Mouse (Mus musculus): Measurements from ENCODE around the gene Tbl3.
A peak's percentile ranks its signal among the peaks of the same experiment; 100 is the strongest.
"Not testable (repeated sequence)": the region's sequence is repeated elsewhere in the genome, so short reads cannot be mapped to it uniquely, and the experiment has no call there.

Tbl3 gene

DNA sequence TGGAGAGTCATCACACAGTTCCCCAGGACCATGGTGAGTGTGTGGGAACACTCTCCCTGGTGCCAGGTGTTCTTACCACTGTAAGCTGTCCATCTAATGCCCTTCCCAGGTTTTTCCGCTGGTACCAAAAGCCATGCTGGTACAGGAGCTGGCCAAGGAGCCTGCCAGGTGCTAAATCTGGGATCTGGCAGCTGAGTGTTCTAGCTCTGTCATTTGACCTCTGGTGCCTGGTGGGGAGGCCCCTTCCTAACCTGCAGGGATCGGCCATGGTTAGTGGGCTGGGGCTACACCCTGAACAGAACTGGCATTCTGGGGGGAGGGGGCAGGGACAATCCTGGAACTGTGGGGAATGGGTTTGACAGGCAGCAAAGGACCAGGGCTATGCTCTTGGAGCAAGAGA, 20.2 kb upstream of the Tbl3 start, which contains the start of gene Rpl3l:
Gene Rpl3l, plus strand, starts transcription at position 203 of the 400 bp plus-strand sequence.
- no peak for DNase-seq (ENCODE audit: low spot score)

DNA sequence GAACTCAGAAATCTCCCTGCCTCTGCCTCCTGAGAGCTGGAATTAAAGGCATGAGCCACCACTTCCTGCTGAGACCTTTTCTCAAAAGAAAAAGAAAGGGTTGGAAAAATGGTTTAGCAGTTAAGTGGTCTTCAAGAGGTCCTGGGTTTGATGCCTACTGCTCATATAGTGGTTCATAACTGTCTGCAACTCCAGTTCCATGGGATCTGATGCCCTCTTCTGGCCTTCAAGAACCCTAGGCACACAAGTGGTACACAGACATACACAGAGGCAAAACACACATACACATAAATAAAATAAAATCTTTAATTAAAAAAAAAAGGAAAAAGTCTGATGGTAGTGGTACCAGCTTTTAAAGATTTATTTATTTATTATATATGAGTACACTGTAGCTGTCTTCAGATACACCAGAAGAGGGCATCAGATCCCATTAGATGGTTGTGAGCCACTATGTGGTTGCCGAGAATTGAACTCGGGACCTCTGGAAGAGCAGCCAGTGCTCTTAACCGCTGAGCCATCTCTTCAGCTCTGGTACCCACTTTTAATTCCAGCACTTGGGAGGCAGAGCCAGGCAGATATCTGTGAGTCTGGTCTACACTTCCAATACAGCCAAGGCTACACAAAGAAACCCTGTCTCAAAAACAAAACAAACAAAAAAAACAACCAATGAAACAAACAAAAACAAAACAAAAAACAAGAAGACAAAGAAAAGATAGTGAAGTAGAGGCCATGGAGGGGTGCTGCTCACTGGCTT, 18.4 kb upstream of the Tbl3 start:
- no peak for DNase-seq (ENCODE audit: low spot score)

DNA sequence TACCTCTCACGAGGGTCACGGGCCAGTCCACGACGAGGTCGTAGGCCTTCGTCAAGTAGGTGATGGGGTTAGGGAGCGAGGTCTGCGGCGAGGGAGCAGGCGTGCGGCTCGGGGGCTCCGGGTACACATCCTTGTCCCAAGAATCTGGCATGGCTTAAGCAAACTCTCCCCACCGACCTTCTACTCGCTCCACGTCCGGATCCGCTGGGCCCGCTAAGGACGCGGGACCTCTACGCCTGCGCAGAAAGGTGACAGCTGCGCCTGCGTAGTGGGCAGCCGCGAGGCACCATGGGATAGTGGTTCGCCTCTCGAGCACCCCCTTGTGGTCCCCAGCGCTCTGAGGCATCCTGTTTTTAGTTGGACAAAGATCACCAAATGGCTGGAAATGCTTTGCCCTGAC, 16.7 kb upstream of the Tbl3 start, which contains the start of gene Ndufb10:
Gene Ndufb10, minus strand, starts transcription at position 295 of the 400 bp plus-strand sequence.
- peak; percentile 98 for DNase-seq (ENCODE audit: low spot score)

DNA sequence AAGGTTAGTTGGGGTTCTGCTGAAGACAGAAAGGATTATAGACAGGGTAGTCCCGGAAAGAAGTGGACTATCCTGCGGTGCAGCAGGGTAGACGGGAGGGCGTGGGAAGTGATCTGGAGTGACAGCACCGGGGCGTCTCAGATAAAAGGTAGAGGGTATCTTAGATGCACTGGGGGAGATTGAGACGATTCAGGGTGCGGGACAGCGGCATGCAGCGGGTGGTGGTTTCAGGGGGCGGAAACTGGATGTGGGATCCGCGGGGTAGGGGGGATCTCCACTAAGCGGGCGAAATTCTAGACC, 16.4 kb upstream of the Tbl3 start:
- DNase-seq (ENCODE audit: low spot score) = no peak

DNA sequence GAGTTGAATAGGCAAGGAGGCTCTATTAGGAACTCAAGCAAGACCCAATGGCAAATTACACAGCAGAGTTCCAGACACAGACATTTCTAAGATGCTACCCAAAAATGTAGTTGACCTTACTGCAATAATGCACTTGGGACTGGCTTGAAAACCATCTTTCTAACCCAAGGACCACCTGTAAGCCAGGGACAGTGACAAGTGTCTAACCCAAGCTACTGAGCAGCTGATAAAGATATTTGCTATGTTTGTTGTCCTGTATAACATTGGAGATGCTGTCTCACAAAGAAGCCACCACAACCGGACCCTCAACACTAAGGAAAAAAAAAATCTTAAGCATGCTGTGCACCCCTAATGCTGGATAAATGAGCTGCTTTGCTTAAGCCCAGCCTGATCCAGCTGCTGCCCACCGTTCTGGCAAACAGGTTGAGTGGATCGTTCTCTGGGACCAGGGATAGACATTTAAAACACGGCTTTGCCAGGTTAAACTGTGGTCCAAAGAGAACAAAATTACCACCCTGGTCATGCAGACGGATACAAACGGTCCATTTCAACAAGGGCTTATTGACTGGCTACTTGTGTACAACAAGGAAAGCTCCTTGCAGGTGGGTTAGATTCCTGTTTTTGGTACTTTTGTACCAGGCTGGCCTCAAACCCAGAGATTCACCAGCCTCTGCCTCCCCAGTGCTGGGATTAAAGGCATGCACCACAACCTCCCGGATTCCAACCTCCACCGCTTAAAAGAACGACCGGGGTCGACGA, 15.8 kb upstream of the Tbl3 start:
- DNase-seq (ENCODE audit: low spot score) = no peak

DNA sequence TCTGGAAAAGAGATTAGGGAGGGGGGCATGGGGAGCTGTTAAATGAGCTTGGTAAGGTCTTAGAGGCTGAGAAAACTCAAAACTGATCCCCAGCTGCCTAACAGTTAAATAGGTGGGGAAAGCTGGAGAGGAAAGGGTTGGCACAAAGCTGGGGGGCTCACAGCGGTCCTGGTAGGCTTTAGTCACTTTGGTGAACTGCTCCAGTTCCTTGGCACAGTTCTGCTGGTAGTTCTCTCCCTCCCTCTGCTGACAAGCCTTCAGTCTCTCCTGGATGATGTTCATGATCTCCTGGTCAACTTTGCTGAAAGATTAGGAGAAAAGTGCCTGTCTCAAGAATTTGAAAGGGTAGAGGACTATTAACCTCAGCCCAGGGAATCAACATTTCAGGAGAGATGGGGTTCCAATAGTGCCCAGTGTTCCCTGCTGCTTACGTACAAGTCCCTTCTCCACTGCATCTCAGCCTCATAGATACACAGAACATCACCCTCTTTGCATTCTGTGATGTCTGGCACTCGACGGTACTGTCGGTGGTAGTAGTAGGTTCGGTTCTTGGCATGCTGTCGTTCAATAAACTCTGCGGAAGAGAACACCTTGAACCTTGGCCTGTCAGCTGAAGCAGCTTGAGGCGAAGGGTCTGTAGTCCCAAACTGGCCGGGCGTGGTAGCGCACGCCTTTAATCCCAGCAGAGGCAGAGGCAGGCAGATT, 14.9 kb upstream of the Tbl3 start:
- DNase-seq (ENCODE audit: low spot score) = no peak

DNA sequence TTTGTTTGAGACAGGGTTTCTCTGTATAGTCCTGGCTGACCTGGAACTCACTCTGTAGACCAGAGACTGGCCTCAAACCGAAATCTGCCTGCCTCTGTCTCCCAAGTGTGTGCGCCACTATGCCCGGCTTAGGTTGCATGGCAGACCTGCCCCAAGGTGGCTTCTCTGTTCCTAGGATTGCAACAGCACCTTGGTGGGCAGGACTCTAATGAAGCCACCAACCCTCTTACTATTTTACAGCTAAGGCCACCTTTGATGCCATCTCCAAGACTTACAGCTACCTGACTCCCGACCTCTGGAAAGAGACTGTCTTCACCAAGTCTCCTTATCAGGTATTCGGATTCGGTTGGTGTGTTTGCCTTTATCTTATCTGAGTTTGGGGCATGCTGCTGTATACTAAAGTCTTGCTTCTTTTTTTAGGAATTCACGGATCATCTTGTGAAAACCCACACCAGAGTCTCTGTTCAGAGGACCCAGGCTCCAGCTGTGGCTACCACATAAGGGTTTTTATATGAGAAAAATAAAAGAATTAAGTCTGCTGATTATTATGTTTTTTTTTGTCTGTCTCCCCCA, 14.0 kb upstream of the Tbl3 start:
- not testable (repeated sequence) for DNase-seq (ENCODE audit: low spot score)

DNA sequence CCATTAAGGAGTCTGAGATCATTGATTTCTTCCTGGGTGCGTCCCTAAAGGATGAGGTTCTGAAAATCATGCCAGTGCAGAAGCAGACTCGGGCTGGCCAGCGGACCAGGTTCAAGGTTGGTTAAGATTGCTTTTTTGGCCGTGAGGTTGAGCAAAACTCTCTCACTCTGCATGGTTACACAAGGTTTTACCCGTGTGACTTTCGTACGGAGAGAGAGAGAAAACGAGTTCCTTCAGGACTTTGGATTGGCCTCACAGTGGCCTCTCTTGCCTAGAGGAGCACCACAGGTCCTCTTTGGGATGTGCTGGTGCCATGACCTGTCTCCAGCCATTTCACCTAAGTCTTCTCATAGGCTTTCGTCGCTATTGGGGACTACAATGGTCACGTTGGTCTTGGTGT, 13.2 kb upstream of the Tbl3 start:
- DNase-seq (ENCODE audit: low spot score) = not testable (repeated sequence)

DNA sequence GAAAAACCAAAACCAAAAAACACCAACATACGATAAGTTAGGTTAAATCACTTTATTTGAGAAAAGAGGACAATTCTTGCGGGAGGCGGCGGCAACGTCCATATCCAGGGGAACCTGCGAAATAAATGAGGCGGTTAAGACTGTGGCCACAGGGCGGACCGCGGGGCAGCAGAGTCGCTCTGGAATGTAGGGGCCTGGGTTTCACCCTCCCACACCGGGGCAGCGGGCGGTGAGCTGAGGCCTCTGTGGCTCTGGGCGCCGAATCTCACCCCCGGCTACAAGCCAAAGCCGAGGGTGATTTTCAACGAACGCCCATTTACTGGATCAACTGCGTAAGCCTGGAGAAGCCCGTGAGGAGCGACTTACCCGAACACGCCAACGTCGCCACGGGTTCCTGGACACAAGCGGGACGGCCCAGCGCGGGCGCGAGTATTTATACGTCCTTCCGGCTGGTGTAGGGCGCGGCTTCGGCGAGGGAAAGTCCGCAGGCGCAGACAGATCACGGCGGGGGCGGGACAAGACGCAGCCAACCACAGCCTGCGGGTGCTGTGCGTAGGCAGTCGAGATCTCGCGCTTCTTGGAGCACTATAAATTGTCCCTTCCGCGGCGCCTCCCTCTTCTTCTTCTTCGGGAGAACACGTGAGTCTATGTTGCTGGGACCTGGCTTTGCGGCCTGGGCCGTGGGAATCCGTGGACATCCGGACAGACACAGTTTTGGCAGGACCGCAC, 12.2 kb upstream of the Tbl3 start:
- DNase-seq (ENCODE audit: low spot score) = peak; percentile 94

DNA sequence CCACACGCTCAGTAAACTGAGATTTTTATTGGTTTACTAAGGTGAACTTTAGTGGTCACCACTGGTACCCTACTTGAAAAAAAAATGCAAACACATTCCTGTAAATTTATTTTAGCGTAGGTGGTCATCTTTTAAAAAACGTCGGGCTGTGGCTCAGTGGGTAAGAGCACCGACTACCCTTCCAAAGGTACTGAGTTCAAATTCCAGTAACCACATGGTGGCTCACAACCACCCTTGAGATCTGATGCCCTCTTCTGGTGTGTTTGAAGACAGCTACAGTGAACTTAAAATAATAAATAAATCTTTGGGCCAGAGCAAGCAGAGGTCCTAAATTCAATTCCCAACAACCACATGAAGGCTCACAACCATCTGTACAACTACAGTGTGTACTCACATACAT, 11.5 kb upstream of the Tbl3 start:
- not testable (repeated sequence) for DNase-seq (ENCODE audit: low spot score)

DNA sequence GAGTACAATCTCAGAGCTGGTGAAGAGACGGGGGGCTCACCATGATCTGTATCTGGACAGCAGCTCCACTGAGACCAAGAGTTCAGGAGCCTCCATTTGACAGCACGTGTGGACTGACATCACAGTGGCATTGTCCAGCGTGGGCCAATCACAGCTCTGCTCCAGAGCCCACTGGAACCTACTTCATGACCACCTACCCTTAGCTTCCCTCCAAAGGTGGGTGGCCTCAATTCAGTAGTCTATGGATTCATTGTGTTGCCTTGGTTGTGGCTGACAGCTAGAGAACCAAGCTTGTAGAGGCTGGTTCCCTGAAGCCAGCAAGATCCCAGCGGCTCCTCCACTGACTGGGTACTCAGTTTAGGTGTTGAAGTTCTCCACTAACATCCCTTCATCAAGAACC, 10.5 kb upstream of the Tbl3 start, which contains the start of the genes Rnf151 and Rps2:
Gene Rnf151, minus strand, starts transcription at position 121 of the 400 bp plus-strand sequence.
Gene Rps2, plus strand, starts transcription at position 174 of the 400 bp plus-strand sequence.
- DNase-seq (ENCODE audit: low spot score) = no peak

DNA sequence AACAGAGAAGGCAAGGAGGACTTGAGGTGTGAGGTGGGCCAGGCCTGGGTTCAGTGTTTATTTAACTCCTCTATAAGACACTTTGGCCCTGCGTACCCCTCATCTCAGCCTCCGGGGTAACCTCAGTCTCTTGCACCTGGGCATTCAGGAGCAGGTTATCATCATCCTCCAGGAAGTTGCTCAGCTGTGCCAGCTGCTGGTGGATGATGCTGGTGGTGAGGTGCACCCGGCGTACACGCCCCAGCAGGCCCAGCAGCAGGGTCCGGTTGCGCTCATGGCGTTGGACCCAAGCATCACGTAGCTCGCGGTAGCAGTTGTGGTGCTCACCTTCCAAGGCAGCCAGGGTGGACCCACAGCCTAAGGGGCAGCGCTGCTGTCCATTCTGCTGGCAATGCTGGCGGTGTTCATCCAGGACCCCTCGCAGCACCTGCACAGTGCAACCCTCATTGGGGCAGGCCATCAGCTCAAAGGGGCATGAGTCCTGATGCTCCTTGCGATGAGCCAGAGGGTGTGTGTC, 8.8 kb upstream of the Tbl3 start:
- no peak for DNase-seq (ENCODE audit: low spot score)

DNA sequence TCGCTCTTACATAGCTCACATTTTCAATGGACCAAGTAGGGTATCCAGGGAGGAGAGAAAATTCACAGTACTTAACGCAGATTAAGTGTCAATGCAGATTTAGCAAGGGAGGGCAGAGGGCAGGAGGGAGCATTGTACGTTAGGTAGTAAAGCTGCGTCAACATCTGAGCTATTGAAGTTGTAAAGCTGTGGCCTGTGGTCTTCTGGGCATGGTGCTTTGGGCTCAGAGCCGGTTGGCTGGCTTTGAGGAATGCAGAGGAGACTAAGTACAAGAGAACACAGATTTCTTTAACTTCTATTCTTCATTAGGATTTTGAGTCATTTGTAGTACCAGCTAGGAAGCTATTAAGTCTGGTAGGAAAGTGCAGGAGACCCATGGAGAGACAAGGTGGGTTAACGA, 8.1 kb upstream of the Tbl3 start:
- no peak for DNase-seq (ENCODE audit: low spot score)

DNA sequence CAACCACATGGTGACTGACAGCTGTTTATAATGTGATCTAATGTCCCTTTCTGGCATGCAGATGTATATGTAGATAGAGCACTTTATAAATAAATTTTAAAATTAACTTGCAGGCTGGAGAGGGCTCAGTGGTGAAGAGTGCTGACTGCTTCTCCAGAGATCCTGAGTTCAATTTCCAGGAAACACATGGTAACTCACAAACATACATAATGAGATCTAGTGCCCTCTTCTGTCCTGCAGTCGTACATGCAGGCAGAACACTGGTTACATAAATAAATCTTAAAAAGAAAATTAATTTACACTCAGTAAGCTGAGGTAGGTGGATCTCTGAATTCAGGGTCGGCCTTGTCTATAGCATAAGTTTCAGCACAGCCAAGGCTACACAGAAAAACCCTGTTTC, 1.2 kb upstream of the Tbl3 start:
- no peak for DNase-seq (ENCODE audit: low spot score)

DNA sequence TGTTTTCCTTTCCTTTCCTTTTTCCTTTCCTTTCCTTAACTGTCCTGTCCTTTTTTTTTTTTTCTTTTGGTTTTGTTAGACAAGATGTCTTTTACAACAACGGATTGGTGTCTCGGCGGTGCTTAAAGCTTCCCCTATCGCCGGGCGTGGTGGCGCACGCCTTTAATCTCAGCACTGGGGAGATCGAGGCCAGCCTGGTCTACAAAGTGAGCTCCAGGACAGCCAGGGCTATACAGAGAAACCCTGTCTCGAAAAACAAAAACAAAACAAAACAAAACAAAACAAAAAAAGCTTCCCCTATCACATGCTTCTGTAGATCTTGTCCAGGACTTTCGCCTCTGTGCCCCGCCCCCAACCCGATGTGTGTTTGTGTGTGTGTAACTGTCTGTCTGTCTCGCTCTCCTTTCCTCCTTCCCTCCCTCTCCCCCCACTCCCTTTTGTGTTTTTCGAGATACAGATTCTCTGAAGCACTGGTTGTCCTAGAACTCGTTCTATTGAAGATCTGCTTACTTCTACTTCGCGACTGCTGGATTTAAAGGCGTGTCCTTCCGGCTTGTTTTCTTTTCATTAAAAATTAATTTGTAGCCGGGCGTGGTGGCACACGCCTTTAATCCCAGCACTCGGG, 453 bp upstream of the Tbl3 start:
- no peak for DNase-seq (ENCODE audit: low spot score)

DNA sequence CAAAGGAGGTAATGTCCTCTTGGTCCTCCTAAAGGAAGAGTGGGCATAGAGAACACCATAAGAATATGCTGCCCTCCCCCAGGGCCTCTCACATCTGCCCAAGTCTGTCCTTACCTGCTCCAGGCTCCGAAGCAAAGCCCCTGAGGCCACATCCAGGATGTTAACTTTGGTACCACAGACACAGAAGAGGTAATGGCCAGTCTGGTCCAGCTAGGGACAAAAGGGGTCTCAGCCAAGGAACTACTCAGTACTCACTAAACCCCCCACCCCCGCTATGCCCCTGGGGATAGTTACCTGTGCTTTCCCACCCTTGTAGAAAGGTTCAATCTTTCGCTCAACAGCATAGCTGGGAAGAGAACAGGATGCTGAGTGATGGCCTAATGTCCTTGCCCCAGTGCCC, 1.6 kb downstream of the Tbl3 start:
- DNase-seq (ENCODE audit: low spot score) = no peak

DNA sequence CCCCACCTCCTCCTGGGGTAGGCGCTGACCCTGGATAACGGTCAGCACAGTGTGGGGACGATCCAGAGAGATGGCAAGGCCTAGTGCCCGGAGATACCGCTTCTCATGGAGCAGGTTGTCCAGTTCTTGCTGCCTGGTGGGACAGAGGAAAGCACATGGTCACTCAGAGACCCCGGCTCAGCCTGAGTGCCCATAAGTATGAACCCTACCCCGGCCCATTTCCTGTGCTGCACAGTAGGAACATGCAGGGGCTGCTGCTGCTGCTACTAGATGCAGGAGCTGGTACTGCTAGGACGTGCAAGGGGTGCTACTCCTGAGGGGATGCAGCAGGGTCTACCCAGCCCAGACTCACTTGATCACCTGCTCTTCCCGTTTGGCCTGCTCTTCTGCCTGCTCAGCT, 6.2 kb downstream of the Tbl3 start:
- no peak for DNase-seq (ENCODE audit: low spot score)

DNA sequence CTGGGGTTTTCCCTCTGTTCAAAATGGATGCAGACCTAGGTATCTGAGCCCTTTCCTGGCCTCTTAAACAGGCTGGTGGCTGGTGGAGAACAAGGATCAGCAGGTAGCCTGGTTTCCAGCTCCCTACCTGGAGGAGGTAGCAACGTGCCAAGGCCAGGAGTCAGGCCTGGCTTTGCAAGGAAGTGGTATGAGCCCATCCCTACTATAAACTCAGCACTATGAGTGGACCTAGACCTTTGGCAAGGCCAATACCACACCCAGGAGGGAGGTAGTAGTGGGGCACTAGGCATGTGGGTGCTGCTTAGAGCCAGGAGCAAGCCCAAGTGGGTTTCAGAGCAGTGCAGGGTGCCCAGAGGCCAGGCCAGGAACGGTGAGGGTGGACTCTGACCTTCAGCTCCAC, 8.0 kb downstream of the Tbl3 start:
- no peak for DNase-seq (ENCODE audit: low spot score)

DNA sequence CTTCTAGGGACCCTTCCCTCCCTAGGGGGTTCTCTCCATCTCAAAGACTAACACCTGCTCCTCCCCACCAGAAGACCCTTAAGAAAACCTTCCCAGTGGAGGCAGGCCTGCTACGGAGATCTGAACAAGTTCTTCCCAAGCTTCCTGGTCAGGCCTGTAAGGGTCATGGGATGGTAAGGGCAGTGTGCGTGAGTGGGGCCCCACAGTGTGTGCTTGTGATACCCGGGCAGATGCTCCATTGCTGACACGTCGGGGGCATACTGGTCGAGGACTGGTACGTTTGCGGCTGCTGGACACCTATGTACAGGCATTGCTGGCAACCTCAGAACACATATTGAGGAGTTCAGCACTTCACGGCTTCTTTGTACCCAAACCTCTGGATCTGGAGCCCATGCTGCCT, 8.7 kb downstream of the Tbl3 start:
- no peak for DNase-seq (ENCODE audit: low spot score)

DNA sequence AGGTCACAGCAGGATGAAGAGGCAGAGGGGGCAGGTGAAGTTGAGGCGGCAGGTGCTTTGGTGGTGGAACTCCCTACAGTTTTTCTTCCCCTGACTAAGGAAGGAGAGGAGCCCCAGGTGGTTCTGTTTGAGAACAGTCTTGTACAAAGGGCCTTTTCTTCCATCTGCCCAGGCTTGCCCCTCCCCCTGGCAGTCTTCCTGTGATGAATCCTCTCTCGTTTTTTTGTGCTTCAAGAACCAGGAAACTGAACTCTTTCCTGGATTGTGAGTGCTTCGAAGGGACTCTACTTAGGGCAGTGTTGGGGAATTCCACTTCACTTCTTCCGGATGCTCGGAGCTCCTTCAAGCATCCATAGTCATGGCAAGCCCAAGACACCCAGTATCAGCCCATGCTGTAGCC, 9.5 kb downstream of the Tbl3 start:
- DNase-seq (ENCODE audit: low spot score) = no peak
